Mouse (Mus musculus) liver, embryonic 11.5 days (tissue): ENCODE results near the gene Rnf187. TPM values are rescaled to one million over a fixed set of nuclear protein-coding genes. Genes with fewer than 3 reads are reported as not detected.
A peak's percentile ranks its signal among the peaks of the same experiment; 100 is the strongest.

Source experiments
- ATAC-seq: fragments of 200-750 bp; cut with Nextera tagmentation; replicated peaks from 2 replicates; pipeline ENCODE4 v1.8.0; 2017; ENCODE audit warnings: moderate number of reproducible peaks, mild to moderate bottlenecking, moderate TSS enrichment, moderate library complexity; ENCODE audit not compliant: low FRiP score
- DNase-seq: peaks from one replicate; pipeline ENCODE4 v3.0.0-alpha.2; 2017; ENCODE audit warnings: low spot score
- H3K27ac ChIP-seq: fragments of 300-500 bp; sonication (generic); 2 replicates; pipeline ENCODE4 v1.5.1; 2014; ENCODE audit warnings: mild to moderate bottlenecking, low read depth, low read length, control low read depth
- H3K27me3 ChIP-seq: fragments of 300-500 bp; sonication (generic); replicated peaks from 2 replicates; pipeline ENCODE4 v1.6.1; 2014; ENCODE audit warnings: low read length, mixed read lengths; ENCODE audit not compliant: control insufficient read depth, insufficient read depth
- H3K36me3 ChIP-seq: fragments of 300-500 bp; sonication (generic); 2 replicates; pipeline ENCODE4 v1.6.1; 2014; ENCODE audit warnings: mild to moderate bottlenecking, low read length, moderate library complexity, mixed read lengths; ENCODE audit not compliant: control insufficient read depth, insufficient read depth
- H3K4me1 ChIP-seq: fragments of 300-500 bp; sonication (generic); replicated peaks from 2 replicates; pipeline ENCODE4 v1.6.1; 2014; ENCODE audit warnings: low read length, mixed read lengths; ENCODE audit not compliant: control insufficient read depth, insufficient read depth
- H3K4me2 ChIP-seq: fragments of 300-500 bp; sonication (generic); 2 replicates; pipeline ENCODE4 v1.6.1; 2014; ENCODE audit warnings: mild to moderate bottlenecking, control low read depth, moderate library complexity
- H3K4me3 ChIP-seq: fragments of 300-500 bp; sonication (generic); 2 replicates; pipeline ENCODE4 v1.5.1; 2014; ENCODE audit warnings: low read depth, low read length, control low read depth
- H3K9ac ChIP-seq: fragments of 300-500 bp; sonication (generic); 2 replicates; pipeline ENCODE4 v1.6.1; 2014; ENCODE audit warnings: low read depth, low read length, control low read depth
- H3K9me3 ChIP-seq: fragments of 300-500 bp; sonication (generic); 2 replicates; pipeline ENCODE4 v1.6.1; 2016; ENCODE audit warnings: low read length, inconsistent platforms, mixed read lengths; ENCODE audit not compliant: control insufficient read depth
- WGBS: fragments of 180-500 bp; shearing (Covaris S2); extraction: QIAGEN DNeasy Blood & Tissue Kit; methylation state at CpG from one replicate; pipeline ENCODE4 v1.1.7; 2014; 5-methylcytosine and 5-hydroxymethylcytosine counted together
- polyA plus RNA-seq: library from polyadenylated mRNA; unstranded; fragments of >200 nt; fragmentation: Nextera tagmentation; extraction: Ambion mirVana; gene quantifications from 2 replicates; pipeline ENCODE4 v1.2.1, GENCODE M21; 2014

Gene Rnf187
- polyA plus RNA-seq, result 229 and 240 TPM in 2 replicates

DNA sequence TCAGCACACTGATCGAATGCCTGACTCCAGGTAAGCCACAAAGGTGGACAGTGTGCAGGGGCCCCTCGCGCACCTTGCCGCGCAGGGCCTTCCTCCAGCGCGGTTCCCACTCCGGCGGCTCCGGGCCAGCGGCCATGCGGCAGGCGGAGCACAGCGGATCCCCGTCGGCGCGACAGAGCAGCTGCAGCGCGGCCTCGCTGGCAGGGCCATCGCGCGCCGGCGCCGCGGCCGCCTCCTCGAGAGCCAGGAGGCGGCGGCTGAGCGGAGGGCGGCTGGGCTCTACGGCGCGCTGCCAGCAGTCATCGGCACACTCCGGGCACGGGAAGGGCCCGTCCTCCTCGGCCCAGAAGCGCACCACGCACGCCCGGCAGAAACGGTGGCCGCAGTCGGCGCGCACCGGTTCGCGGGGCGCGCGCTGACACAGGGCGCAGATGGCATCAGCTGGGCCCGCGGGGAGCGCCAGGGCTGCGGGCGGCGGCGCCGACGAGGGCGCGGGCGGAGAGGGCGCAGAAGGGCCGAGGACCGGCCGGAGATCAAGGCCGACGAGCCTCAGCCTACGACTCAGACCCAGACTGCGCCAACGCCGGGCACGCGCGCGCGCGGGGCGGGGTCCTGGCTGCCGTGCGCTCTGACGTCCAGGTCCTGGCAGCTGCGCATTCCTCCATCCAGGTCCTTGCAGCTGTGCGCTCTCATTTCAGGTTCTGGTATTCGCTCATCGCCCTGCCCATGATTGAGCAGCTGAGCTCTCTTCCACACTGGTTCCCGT lies at the start of gene Rnf187:
Gene Rnf187, minus strand, starts transcription at position 595 of the 766 bp plus-strand sequence.
- H3K36me3 ChIP-seq, result peaks cover 23% of the 10 kb centered on the region
- H3K9me3 ChIP-seq, result no peaks in the 10 kb centered on the region
- H3K4me1 ChIP-seq, result peaks cover 10% of the 10 kb centered on the region
- peak within 1 kb of the TSS; percentile 91 for H3K27ac ChIP-seq
- H3K9ac ChIP-seq, result peak within 1 kb of the TSS; percentile 95
- under 1% methylated on average over 95 of the region's 95 CpGs for WGBS
- DNase-seq, result peak; percentile 90
- peak within 1 kb of the TSS; percentile 94 for H3K4me3 ChIP-seq
- ATAC-seq, result peak; percentile 97
- H3K27me3 ChIP-seq, result no peaks in the 10 kb centered on the region
- peak within 1 kb of the TSS; percentile 84 for H3K4me2 ChIP-seq

DNA sequence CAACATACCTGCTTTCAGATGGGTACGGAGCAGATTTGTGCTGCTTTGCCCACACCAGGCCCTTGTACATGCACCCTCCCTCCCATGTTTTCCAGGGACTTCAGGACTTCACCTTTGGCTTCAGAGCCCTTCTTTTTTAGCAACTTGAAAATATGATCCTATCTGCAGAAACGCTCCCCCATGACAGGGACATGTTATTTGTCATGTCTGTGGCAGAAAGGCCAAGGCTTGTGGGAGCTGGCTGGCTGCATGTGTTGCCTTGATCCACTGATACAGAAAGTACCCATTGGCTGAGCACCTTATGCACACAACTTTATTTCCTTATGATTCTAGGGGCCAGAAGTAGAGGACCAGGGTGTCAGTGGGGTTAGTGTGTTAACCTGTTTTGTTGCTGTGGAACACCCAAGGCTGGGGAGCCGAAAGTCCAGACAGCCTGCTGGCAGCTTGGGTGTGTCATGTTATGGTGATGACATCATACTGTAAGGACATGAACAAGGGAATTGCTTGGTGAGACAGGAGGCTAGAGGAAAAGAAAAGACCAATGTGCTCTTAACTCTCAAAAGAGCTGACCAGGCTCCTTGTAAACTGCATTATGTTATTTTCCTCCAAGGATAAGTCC lies 46.7 kb upstream of the Rnf187 start:
- Histone ChIP-seq H3K9ac (no peak overlapping the region), H3K27ac (no peak overlapping the region), H3K27me3 (no peaks in the 10 kb centered on the region), H3K4me1 (peaks cover 3% of the 10 kb centered on the region; the same call in 1 of the 2 replicates), H3K4me3 (no peak overlapping the region), H3K4me2 (no peak overlapping the region), H3K9me3 (no peaks in the 10 kb centered on the region), H3K36me3 (peaks cover 34% of the 10 kb centered on the region)
- DNase-seq (no peak), ATAC-seq (no peak)
- 85% methylated on average over 3 of the region's 3 CpGs for WGBS

DNA sequence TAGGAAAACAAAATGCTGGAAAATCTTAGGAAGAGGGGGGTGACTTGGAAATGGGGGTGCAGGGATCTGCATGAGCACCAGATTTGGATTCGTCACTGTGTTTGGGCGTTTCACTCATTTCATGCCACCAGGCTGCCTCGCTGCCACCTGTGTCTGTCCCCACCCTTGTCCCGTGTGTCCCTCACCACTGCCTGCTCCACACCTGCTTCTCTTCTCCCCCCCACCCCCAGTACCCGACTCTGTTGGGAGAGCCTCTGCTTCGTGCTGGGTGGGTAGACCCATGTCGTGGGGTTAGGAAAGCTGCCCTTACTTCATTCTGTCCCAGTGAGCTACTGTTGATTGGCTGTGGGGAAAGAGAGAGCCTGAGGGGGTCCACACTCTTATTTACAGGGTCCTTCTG lies 45.9 kb upstream of the Rnf187 start:
- peaks cover 10% of the 10 kb centered on the region for H3K4me1 ChIP-seq
- no peaks in the 10 kb centered on the region for H3K27me3 ChIP-seq
- H3K9ac ChIP-seq, result no peak overlapping the region
- H3K36me3 ChIP-seq, result peaks cover 34% of the 10 kb centered on the region
- 95% methylated on average over 7 of the region's 7 CpGs for WGBS
- no peak overlapping the region for H3K4me2 ChIP-seq
- DNase-seq (no peak), ATAC-seq (no peak)
- no peaks in the 10 kb centered on the region for H3K9me3 ChIP-seq
- H3K4me3 ChIP-seq, result no peak overlapping the region
- H3K27ac ChIP-seq, result no peak overlapping the region

DNA sequence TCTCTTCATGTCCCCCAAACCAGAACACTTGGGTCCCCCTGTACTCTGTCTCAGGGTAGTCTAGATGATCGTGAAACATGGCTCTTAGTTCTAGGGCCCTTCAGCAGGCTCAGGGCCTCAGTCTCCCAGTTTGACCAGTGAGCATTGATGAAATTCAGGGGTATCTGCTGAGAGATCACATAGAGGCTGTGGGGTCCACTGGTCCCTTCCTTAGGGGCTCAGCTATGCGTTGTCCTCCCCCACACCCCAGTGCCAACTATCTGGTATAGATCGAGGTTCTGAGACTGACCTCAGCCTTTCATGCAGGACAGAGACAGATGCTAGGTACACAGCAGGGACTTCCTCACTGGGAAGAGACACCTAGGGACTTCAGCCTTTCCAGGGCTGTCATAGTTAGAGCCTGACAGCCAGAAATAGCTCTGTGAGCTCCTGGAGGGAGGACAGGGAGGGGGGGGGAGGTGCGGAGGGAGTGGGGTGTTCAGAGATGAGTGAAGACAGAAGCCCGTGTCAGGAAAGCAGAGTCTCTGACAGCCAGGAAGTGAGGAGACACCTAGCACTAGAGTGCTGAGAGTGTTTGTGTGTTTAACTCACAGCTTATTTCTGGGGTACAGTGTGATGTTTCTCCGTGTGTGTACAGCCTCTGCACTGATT lies 45.1 kb upstream of the Rnf187 start:
- DNase-seq (no peak), ATAC-seq (no peak)
- H3K36me3 ChIP-seq, result peaks cover 27% of the 10 kb centered on the region
- H3K4me3 ChIP-seq, result no peak overlapping the region
- no peaks in the 10 kb centered on the region for H3K27me3 ChIP-seq
- H3K4me1 ChIP-seq, result peaks cover 18% of the 10 kb centered on the region
- WGBS, result 89% methylated on average over 6 of the region's 6 CpGs
- no peaks in the 10 kb centered on the region for H3K9me3 ChIP-seq
- H3K9ac ChIP-seq, result no peak overlapping the region
- H3K27ac ChIP-seq, result no peak overlapping the region
- no peak overlapping the region for H3K4me2 ChIP-seq

DNA sequence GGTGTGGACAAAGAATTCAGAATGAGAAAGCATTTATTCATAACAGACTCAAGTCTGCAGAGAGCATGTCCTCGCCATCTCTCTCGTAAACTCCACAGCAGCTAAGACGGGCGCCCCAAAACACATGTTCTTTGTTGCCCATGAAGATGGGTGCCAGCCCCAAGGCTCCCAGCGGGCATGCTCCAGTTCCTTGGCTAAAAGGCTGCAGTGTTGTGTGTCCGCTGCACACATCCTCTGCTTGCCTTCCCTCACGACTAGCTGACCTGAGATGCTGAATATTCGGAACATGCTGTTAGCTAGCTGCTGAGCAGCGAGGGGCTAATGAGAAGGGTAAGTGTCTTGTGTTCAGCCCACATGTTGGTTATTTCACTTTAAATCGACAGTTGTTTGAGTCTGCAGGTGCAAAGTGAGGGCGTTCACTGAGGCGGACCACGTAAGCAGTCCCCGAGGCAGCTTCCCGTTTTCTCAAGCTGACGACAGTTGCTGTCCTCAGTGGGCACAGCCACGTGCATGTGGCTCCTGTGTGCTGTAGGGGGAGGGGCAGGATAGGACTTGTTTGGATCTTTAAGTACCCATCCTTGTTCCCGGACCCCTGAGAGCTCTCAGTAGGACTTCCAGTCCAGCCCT lies 43.9 kb upstream of the Rnf187 start:
- Histone ChIP-seq H3K9me3 (no peaks in the 10 kb centered on the region), H3K4me3 (no peak overlapping the region), H3K27ac (no peak overlapping the region), H3K4me2 (no peak overlapping the region), H3K4me1 (peaks cover 19% of the 10 kb centered on the region), H3K9ac (no peak overlapping the region), H3K36me3 (peaks cover 25% of the 10 kb centered on the region), H3K27me3 (no peaks in the 10 kb centered on the region)
- 87% methylated on average over 18 of the region's 18 CpGs for WGBS
- DNase-seq (no peak), ATAC-seq (no peak)

DNA sequence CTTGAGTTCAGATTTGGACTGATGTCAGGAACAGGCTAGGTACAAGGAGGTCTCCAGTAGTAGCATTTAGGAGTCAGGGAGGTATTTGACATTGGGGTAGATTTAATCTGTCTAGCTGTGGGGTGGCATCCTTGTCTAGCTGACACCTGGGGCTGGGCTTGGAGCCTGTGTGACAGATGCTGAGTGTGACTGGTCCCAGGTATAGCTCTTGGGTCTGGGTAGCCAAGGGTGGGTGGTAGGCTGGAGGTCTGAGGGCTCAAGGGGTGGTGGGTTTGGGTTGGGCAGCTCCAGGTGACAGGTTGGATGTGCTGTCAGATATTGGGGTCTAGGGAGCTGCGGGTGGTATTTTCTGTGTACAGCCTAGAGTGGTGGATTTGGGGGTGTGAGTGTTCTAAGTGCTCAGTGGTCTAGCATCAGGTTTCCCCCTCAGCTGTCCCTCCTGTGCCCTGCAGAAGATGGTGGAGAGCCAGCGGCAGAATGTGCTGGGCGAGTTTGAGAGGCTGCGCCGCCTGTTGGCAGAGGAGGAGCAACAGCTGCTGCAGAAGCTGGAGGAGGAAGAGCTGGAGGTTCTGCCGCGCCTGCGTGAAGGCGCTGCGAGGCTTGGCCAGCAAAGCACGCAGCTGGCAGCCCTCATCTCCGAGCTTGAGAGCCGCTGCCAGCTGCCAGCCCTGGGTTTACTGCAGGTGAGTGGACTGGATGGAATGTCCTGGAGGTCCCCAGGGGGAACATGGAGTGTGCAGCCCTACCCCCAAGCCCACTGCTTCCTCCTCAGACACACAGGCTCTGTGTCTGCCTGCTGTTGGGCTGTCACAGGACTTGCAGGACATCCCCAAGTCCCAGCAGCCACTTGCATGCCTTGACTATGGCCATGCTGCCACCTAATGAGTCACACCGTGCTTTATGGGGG lies 43.1 kb upstream of the Rnf187 start:
- Histone ChIP-seq H3K4me1 (peaks cover 19% of the 10 kb centered on the region), H3K36me3 (peaks cover 20% of the 10 kb centered on the region), H3K4me3 (no peak overlapping the region), H3K4me2 (no peak overlapping the region), H3K27ac (no peak overlapping the region), H3K9me3 (no peaks in the 10 kb centered on the region), H3K9ac (no peak overlapping the region), H3K27me3 (no peaks in the 10 kb centered on the region)
- no peak for DNase-seq
- ATAC-seq, result no peak
- WGBS, result 63% methylated on average over 14 of the region's 14 CpGs

DNA sequence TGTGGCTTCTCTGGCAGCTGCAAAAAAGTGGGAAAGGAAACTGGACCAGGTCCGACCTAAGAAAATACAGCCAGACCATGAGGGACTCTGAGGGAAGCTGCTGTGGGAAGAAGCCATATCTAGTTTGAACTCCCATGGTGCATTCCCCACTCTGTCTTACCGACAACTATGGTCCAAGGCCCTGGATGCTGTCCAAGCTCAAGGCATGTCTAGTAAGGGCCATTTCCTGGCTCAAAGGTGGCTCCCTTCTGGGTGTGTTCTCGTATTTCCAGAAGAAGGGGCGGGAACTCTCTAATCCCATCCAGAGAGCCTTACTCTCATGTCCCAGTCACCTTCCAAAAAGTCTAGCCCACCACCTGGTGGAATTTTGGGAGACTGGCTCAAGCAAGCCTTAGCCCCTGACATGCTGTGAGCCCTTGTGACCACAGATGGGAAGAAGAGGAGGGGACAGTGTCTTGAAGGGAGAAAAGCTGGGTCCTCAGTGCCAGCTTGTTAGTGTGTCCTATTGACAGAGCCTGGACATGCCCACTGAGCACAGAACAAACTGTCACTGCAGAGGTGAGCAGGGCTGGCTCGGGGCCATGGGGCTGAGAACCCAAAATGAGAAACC lies 41.8 kb upstream of the Rnf187 start:
- Histone ChIP-seq H3K4me1 (peaks cover 25% of the 10 kb centered on the region), H3K4me2 (peak overlapping the region; percentile 82), H3K9ac (no peak overlapping the region; the same call in 1 of the 2 replicates), H3K9me3 (no peaks in the 10 kb centered on the region), H3K27ac (no peak overlapping the region), H3K27me3 (no peaks in the 10 kb centered on the region), H3K36me3 (peaks cover 14% of the 10 kb centered on the region), H3K4me3 (peak overlapping the region; percentile 14)
- DNase-seq (no peak), ATAC-seq (no peak)
- WGBS, result 78% methylated on average over 5 of the region's 5 CpGs
